Mouse (Mus musculus): ENCODE measurements around the gene Hebp1.

DNA sequence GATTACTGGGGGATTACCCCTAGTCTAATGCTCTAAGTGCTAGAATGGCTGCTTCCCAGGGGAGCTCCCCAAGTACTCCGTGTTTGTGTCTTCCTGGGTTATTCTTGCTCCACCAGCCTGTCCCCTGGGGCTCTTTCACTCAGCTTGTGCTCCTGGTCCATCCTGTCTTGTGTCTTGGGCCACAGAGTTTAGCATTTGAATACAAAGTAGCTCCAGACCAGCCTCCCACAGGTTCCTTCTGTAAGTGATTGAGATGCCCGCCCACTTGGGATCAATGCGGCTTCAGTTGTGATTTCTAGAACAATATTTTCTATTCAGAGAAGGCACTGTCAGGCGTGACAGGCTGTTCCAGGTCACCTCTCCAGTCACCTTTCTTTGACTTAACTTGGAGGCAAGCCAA lies 4.1 kb downstream of the Hebp1 start:
- TF ChIP-seq CTCF (IDR thresholded peaks at IDR 0.05; ENCODE audit: low read depth, low read length) (no peak), POLR2A (IDR thresholded peaks at IDR 0.05; ENCODE audit: extremely low read depth, insufficient read depth, low read length) (no peak)
